Mouse (Mus musculus): ENCODE data around the gene Tlcd1. TPM values are rescaled to one million over a fixed set of nuclear protein-coding genes. Genes with fewer than 3 reads are reported as not detected.
A peak's percentile ranks its signal among the peaks of the same experiment; 100 is the strongest.

The Tlcd1 gene
- polyA plus RNA-seq, 1 experiment = 2.2 TPM

GRCm38 (mm10) chr11:78146168-78146567, 30.3 kb upstream of the Tlcd1 start:
- Histone ChIP-seq H3K4me3 (ENCODE audit: insufficient read depth, low read length) (no peak overlapping the region), H3K27ac (ENCODE audit: insufficient read depth, low read depth, low read length) (no peak overlapping the region), H3K4me1 (ENCODE audit: control insufficient read depth, insufficient read depth, low read length) (no peaks in the 10 kb centered on the region)
- TF ChIP-seq POLR2A (IDR thresholded peaks at IDR 0.05; ENCODE audit: borderline replicate concordance, low read depth, low read length) = no peak
- no peak for TF ChIP-seq CTCF (IDR thresholded peaks at IDR 0.05; ENCODE audit: low read depth, low read length)

- TF ChIP-seq CTCF (IDR thresholded peaks at IDR 0.05; ENCODE audit: low read depth, low read length) = no peak
- no peak for TF ChIP-seq POLR2A (IDR thresholded peaks at IDR 0.05; ENCODE audit: borderline replicate concordance, low read depth, low read length)
- Histone ChIP-seq H3K4me3 (ENCODE audit: insufficient read depth, low read length) (no peak overlapping the region), H3K27ac (ENCODE audit: insufficient read depth, low read depth, low read length) (no peak overlapping the region), H3K4me1 (ENCODE audit: control insufficient read depth, insufficient read depth, low read length) (no peaks in the 10 kb centered on the region)
Measured at GRCm38 (mm10) chr11:78146707-78147543, 29.6 kb upstream of the Tlcd1 start.

GRCm38 (mm10) chr11:78151161-78151560, 25.4 kb upstream of the Tlcd1 start:
- no peaks in the 10 kb centered on the region for H3K4me1 ChIP-seq (ENCODE audit: control insufficient read depth, insufficient read depth, low read length)
- no peak overlapping the region for H3K4me3 ChIP-seq (ENCODE audit: insufficient read depth, low read length)
- H3K27ac ChIP-seq (ENCODE audit: insufficient read depth, low read depth, low read length) = no peak overlapping the region
- TF ChIP-seq CTCF (IDR thresholded peaks at IDR 0.05; ENCODE audit: low read depth, low read length) (peak; percentile 43; the same call in 1 of the 2 replicates), POLR2A (IDR thresholded peaks at IDR 0.05; ENCODE audit: borderline replicate concordance, low read depth, low read length) (no peak)

GRCm38 (mm10) chr11:78152299-78153231, 23.9 kb upstream of the Tlcd1 start:
- H3K27ac ChIP-seq (ENCODE audit: insufficient read depth, low read depth, low read length) = no peak overlapping the region
- TF ChIP-seq POLR2A (IDR thresholded peaks at IDR 0.05; ENCODE audit: borderline replicate concordance, low read depth, low read length) (no peak), CTCF (IDR thresholded peaks at IDR 0.05; ENCODE audit: low read depth, low read length) (no peak)
- no peaks in the 10 kb centered on the region for H3K4me1 ChIP-seq (ENCODE audit: control insufficient read depth, insufficient read depth, low read length)
- H3K4me3 ChIP-seq (ENCODE audit: insufficient read depth, low read length) = no peak overlapping the region

- no peak overlapping the region for H3K27ac ChIP-seq (ENCODE audit: insufficient read depth, low read depth, low read length)
- TF ChIP-seq POLR2A (IDR thresholded peaks at IDR 0.05; ENCODE audit: borderline replicate concordance, low read depth, low read length) = no peak
- no peak for TF ChIP-seq CTCF (IDR thresholded peaks at IDR 0.05; ENCODE audit: low read depth, low read length)
- no peak overlapping the region for H3K4me3 ChIP-seq (ENCODE audit: insufficient read depth, low read length)
- H3K4me1 ChIP-seq (ENCODE audit: control insufficient read depth, insufficient read depth, low read length) = no peaks in the 10 kb centered on the region
Measured at GRCm38 (mm10) chr11:78153778-78154177, 22.7 kb upstream of the Tlcd1 start.

GRCm38 (mm10) chr11:78155674-78156073, 20.8 kb upstream of the Tlcd1 start:
- no peaks in the 10 kb centered on the region for H3K4me1 ChIP-seq (ENCODE audit: control insufficient read depth, insufficient read depth, low read length)
- no peak overlapping the region for H3K27ac ChIP-seq (ENCODE audit: insufficient read depth, low read depth, low read length)
- no peak overlapping the region for H3K4me3 ChIP-seq (ENCODE audit: insufficient read depth, low read length)
- no peak for TF ChIP-seq POLR2A (IDR thresholded peaks at IDR 0.05; ENCODE audit: borderline replicate concordance, low read depth, low read length)
- TF ChIP-seq CTCF (IDR thresholded peaks at IDR 0.05; ENCODE audit: low read depth, low read length) = no peak

GRCm38 (mm10) chr11:78156156-78156699, 20.3 kb upstream of the Tlcd1 start:
- H3K4me1 ChIP-seq (ENCODE audit: control insufficient read depth, insufficient read depth, low read length) = no peaks in the 10 kb centered on the region

GRCm38 (mm10) chr11:78159096-78159495, 17.4 kb upstream of the Tlcd1 start:
- H3K4me3 ChIP-seq (ENCODE audit: insufficient read depth, low read length) = no peak overlapping the region
- peaks cover 3% of the 10 kb centered on the region; the same call in 1 of the 2 replicates for H3K4me1 ChIP-seq (ENCODE audit: control insufficient read depth, insufficient read depth, low read length)
- TF ChIP-seq POLR2A (IDR thresholded peaks at IDR 0.05; ENCODE audit: borderline replicate concordance, low read depth, low read length) = no peak
- peak; percentile 66 for TF ChIP-seq CTCF (IDR thresholded peaks at IDR 0.05; ENCODE audit: low read depth, low read length)
- no peak overlapping the region for H3K27ac ChIP-seq (ENCODE audit: insufficient read depth, low read depth, low read length)

More at GRCm38 (mm10) chr11:78156156-78156699, 20.3 kb upstream of the Tlcd1 start:
- H3K27ac ChIP-seq (ENCODE audit: insufficient read depth, low read depth, low read length) = no peak overlapping the region
- no peak overlapping the region for H3K4me3 ChIP-seq (ENCODE audit: insufficient read depth, low read length)
- TF ChIP-seq POLR2A (IDR thresholded peaks at IDR 0.05; ENCODE audit: borderline replicate concordance, low read depth, low read length) (no peak), CTCF (IDR thresholded peaks at IDR 0.05; ENCODE audit: low read depth, low read length) (no peak)

- peaks cover 5% of the 10 kb centered on the region; the same call in 1 of the 2 replicates for H3K4me1 ChIP-seq (ENCODE audit: control insufficient read depth, insufficient read depth, low read length)
- H3K4me3 ChIP-seq (ENCODE audit: insufficient read depth, low read length) = no peak overlapping the region
- no peak overlapping the region for H3K27ac ChIP-seq (ENCODE audit: insufficient read depth, low read depth, low read length)
- TF ChIP-seq CTCF (IDR thresholded peaks at IDR 0.05; ENCODE audit: low read depth, low read length) = no peak
- no peak for TF ChIP-seq POLR2A (IDR thresholded peaks at IDR 0.05; ENCODE audit: borderline replicate concordance, low read depth, low read length)
Measured at GRCm38 (mm10) chr11:78159557-78159956, 17.0 kb upstream of the Tlcd1 start.
